Mouse (Mus musculus) embryonic fibroblast, embryonic 13.5 days (primary cell): ENCODE results near the gene Itih3.

Experiments used
- CTCF ChIP-seq: IDR thresholded peaks from 2 replicates; pipeline ENCODE4 v1.5.1; 2011; ENCODE audit warnings: mild to moderate bottlenecking, control low read depth, low read length, moderate library complexity, borderline replicate concordance; ENCODE audit not compliant: insufficient read depth
- POLR2A ChIP-seq: IDR thresholded peaks from 2 replicates; pipeline ENCODE4 v1.6.1; 2011; ENCODE audit warnings: low read depth, mild to moderate bottlenecking, control low read depth, low read length, moderate library complexity

DNA sequence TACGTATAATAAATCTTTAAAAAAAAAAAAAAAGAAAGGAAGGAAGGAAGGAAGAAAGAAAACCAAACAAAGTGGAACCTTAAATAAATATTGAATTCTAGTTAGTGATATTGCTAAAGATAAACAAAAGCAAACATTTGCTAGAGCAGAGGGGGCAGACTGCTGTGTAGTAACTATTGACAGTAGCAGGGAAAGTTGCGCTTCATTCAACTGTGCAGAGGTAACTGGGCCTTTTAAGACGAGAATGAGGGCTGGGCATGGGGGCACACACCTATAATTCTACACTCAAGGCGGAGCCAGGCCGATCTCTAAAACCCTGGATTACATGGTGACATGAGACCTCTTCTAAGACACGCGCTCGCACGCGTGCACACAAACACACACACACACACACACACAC is 26.4 kb upstream of the Itih3 start:
- no peak for TF ChIP-seq CTCF
- TF ChIP-seq POLR2A = no peak
